Mouse (Mus musculus) gastrocnemius, postnatal 25 days (tissue): Measurements from ENCODE around the gene Spaca4. TPM values are rescaled to one million over a fixed set of nuclear protein-coding genes. Genes with fewer than 3 reads are reported as not detected.

Experiments
- DNase-seq: peaks from one replicate; pipeline ENCODE4 v3.0.0; 2022
- total RNA-seq, 2 experiments: library from RNA; stranded (reverse); gene quantifications; 1 replicate in 1 of 2; 2 replicates in 1 of 2; pipeline ENCODE4 v1.2.3; 2021

Gene Spaca4
- total RNA-seq, 2 experiments from 2014 or later: not detected

DNA sequence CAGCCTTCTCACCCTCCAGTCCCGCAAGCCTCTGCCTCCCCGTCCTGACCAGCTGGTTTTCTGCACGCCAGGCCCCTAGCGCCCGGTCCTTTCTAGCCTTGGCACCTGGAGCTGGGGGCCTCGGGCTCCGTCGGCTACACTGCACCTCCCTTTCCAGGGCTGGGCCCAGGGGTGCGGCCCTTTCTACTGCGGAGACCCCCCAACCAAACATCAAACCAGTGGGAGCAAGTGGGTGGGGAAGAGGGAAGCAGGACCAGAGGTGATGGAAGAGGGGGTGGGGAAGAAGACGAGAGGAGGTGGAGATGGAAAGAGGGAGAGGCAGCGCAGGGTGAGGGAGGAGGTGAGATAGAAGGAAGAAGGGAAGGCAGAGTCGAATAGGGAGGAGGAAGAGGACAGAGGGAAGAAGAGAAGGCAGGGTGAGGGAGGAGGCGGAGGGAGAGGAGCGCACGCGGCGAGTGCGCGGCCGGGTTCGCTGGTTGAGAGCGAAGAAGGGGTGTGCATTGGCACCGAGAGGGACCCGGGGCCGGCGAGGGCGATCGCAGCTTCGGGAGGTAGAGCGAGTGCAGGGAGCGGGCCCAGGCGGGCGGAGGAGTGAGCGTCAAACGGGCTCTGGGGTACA lies 26.0 kb downstream of the Spaca4 start, which contains the start of gene Car11:
Gene Car11, plus strand, starts transcription at position 321 of the 619 bp plus-strand sequence.
- DNase-seq: peak; percentile 17

DNA sequence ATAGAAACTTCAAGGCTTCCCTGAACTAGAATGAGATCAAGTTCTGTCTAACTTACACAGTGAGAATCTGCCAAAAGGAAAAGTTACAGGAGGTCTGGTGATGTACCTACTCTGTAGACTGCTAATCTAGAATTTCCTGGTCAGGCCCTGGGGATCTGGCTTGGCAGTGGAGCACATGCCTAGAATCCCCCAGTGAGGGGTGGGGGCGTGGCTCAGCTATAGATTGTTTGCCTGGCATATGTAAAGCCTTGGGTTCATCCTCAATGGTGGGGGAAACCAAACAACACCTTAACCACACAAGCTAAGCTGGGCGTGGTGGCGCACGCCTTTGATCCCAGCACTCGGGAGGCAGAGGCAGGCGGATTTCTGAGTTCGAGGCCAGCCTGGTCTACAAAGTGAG lies 27.7 kb downstream of the Spaca4 start:
- DNase-seq: no peak

DNA sequence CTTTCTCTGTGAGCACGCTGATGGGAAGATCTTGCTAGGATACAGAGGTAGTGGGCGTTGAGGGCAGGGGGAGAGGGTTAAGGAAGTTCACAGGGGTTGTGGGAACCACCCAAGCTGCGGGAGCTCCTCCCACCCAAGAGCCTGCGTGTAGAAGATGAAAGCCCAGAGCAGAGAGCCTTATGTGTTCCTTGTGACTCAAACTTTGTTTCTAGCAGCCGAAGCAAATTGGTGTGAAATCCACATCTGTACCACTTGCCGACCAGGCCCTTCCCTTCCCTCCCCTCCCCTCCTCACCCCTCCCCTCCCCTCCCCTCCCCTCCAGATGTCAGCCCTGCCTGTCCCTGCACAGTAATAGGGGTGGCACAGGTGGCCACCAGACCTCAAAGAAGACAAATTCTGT lies 30.5 kb downstream of the Spaca4 start:
- no peak for DNase-seq

DNA sequence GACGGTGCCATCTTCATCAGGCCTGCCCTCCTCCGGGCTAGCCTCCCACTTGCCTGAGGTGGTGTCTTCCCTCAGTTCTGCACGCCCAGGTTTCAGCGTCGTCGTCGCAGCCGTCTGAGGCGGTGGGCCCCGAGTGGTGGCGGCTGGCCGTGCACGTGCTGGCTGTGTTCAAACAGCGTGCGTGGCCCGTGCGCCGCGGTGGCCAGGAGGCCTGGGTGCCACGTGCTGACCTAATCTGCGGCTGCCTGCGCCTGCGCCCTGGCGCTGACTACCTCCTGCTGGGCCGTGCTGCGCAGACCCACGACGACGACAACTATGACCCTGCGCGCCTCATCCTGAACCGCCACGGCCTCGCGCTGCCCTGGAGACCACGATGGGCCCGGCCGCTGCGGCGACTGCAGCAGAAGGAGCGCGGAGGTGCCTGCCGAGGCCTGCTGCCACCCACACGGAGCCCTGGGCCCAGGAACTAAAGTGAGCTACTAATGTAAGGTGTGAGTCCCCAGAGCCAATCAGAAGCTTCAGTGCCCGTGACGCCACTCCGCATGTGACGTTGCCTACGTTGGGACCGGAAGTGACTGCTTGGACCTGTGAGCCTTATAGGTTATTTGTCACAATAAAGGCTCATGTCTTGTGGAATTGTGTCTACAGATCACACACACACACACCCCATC lies 31.6 kb downstream of the Spaca4 start, which contains the start of gene Sec1:
Gene Sec1, minus strand, starts transcription at position 482 of the 671 bp plus-strand sequence.
- no peak for DNase-seq

DNA sequence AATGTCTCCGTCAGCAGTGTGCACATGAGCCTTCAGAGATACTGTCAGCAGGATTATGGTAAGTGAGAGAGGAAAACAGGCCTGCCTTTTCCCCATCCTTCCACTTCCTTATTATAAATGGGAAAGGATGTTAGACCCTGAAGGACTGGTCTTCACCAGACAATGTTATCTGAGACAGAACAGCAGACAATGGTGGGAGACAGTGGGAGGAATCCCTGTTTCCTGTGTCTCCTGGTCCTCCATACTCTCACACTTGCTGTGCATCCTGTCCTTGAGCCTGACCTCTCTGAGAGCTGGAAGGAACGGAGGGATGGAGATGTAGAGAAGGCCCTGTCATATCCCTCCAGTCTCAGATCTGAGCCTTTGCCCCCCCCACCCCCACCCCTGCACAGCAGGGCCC lies 33.2 kb downstream of the Spaca4 start:
- DNase-seq: no peak

DNA sequence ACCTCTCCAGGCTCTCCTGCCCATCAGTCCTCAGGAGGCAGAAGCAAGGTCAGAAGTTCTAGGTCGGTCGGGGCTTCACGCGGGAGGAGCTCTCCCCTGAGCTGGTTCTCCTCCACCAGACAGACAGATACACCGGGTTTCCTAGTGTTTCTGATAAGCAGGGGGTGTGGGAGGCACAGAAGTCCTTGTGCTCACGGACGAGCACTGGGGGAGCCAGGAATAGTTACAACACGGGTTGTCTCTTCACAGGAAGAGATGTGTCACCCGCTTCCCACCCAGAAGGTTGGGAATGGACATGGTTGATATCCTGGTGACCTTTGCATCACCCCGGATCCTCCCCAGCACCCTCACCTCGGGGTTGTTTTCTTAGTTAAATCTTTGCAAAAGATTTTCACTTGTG lies 35.8 kb downstream of the Spaca4 start:
- no peak for DNase-seq

DNA sequence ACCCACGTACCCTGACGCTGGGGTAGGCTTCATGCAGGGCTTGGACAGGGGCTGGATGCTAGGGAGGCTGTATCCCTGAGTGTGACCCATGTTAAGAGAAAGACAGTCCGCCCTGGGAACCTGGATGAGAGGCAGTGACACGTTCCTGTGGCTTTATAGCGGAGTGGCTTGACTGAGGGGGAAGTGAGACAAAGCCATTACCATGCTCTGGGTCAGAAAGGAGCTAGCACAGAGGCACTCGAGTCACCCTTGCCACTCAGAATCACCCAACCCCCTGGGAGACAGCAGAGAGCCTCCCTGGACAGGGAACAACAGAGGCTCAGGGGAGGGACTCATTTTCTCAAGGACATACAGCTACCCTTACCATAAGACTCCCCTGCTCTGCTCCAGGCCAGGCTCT lies 36.5 kb downstream of the Spaca4 start:
- no peak for DNase-seq

DNA sequence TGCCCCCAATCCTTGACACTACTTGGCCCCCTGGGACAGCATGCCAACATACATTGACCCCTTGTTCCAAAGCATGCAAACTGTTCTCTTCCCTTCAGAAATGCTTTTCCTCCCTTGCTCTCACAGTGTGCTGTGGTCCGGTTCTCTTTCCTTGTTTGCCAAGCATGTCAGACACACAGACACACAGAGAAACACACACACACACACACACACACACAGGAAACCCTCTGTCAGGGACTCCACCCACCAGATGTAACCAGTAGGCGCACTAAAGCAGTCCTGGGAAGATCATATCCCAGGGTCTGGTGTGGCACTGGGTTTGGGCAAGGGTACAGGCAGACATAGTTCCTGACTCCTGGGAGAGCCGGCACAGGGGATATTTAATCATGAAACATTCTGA lies 38.8 kb downstream of the Spaca4 start:
- DNase-seq: no peak

DNA sequence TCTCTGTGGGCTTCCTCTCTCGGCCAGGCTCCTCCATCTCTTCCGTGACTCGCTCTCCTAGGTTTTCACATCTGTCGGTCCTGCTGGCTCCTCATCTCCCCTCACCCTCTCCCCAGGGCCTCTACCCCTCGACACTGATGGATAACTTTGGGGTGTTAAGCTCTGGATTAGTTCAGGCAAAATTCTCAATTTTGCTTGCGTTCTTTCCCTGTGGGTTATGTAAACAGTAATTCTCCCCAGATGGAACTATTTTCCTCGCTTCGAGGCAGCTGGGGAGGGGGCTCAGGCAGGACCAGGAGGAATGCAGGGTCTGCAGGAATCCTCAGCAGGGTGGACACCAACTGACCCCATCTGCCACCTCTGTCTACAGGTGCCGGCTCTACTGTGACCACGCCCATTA lies 39.8 kb downstream of the Spaca4 start:
- DNase-seq: no peak

DNA sequence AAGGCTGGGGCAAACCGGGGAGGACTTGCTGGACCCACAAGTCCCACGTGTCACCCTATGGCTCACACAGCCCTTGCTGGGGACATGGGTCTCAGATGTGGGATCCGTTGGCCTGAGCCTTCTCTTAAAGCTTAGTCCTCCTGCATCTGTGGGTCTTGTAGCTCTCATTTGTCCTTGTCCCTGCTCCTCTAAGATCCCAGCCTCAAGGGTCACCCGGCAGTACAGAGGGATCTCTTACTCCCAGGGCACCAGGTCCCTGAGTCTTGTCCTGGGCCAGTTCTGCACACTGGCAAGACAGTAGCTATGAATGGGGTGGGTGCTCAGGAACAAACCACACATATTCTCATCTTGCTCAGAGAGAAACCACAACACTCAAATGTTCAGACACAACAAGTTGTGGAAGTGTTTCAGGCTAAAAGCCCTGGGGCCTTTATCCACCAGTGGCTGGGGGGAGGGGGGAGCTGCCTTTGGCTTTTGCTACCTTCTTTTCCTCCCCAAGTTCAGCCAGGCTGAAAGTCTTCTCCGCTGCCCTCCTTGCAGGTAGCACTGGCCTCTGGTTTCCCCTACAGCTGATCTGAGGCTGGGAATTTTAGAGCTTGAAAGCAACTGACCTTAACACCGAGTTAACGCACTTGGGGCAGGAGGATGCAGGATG lies 42.1 kb downstream of the Spaca4 start, which contains the start of gene Ntn5:
Gene Ntn5, plus strand, starts transcription at position 627 of the 655 bp plus-strand sequence.
- no peak for DNase-seq

DNA sequence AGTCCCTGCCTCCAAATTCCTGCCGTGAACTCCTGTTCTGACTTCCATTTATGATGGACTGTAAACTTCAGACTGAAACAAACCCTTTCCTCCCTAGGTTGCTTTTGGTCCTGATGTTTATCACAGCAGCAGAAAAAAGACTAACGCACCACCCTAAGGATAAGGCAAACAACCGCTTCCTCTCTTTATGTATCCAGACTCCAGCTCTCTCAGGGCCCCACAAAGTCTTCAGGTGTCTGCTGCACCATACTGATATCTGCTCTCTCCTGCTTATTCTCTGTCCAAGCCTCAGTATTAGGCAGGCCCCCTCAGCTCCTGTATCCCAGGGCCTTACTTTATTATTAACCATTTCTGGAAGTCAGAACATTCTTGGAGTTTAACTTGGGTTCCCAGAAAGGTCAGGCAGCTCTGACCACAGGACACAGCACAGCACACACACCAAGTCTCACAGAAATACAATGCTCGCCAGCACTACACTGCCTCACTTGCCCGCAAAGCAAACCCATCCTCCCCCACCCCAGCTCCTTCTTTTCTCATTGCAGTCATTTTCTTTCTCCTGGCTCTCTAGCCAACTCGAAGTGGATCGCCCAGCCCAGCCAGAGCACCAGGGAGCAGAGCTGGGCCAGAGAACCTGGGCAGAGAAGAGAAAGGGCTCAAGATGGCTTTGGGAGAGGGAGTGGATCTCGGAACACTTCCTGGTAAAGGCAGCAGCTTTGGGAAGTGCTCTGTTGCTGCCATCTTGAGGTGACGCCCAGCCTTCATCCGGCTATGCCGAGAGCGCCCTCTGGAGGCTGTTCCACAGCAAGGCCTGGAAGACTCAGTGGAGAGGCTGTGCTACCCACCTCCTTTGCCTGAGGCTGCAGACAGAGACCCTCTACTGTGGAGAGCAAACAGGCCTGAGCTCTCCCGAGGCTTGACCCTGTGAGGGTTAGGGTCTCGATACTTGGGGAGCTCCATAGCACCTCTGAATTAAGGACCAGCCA lies 43.2 kb downstream of the Spaca4 start:
- peak; percentile 83 for DNase-seq

DNA sequence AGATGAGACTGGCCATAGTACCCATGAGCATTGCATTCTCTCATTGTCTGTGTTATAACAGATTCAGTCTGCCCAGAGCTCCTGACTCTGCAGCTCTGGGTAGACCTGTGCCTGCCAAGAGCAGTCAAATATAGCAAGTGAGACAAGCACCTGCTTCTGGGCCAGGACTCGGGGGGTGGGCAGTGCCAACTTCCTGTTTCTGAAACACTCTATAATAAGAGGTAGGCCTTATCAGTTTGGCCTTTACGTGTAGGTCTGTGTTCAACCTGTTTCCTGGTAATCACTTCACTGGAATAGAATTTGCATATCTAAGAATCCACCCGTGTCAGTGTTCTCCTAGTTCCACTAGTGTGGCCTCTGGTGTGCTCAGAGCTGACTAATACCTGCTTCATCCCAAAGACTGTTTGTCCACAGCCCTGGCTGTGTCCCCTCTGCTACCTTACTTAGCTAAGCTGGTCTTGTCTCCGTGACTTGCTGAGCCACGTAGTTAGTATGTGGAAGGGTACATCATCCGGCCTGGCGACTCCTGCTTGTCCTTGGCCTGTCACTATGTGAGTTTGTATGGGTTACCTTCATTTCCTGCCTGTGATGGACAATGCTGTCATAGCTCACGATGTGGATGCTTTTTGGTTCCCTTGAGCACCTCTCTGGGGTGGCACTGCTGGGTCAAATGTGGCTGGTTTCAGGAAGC lies 44.4 kb downstream of the Spaca4 start:
- peak; percentile 59 for DNase-seq

DNA sequence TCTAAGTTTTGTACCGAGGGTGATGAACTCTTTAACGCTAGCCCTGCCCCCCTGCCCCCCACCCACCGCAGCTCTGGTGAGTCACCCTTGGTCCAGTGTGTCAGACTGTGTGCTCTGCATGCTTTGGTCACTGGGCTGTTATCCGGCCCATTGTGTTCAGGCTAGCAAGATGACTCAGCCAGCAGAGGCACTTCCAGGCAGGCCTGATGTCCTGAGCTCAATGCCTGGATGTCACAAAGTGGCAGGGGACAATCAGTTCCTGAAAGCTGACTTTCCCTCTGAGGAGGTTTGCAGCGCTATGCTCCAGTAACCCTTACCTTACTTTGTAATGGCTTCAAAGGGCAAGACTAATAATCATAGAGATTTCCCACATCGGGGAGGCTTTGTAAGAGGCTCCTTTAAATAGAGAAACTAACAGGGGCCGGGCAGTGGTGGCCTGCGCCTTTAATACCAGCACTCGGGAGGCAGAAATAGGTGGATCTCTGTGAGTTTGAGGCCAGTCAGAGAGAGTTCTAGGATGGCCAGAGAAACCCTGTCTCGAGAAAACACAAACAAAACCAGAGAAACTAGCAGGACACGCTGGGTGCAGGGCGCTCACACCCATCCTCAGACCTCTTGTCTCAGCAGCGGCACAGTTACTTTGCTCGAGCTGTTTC lies 45.5 kb downstream of the Spaca4 start:
- no peak for DNase-seq

DNA sequence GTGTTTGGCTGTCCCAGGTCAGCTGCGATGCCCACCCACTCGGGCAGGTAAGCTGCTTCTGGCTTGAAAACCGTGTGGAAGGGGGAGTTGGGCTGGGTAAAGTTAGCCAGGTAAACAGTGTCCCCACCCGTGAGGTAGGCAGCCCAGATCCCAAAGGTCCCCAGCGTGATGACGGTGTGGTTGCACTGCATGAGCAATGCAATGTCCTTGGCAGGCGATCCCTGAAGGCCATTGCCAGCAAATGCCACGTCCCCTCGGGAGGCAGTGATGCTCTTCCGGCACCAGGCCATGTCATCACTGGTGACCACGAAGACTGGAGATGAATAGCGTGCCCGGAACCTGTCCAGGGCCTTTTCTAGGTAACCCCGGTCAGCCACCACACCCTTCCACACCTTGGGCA lies 47.1 kb downstream of the Spaca4 start:
- no peak for DNase-seq

DNA sequence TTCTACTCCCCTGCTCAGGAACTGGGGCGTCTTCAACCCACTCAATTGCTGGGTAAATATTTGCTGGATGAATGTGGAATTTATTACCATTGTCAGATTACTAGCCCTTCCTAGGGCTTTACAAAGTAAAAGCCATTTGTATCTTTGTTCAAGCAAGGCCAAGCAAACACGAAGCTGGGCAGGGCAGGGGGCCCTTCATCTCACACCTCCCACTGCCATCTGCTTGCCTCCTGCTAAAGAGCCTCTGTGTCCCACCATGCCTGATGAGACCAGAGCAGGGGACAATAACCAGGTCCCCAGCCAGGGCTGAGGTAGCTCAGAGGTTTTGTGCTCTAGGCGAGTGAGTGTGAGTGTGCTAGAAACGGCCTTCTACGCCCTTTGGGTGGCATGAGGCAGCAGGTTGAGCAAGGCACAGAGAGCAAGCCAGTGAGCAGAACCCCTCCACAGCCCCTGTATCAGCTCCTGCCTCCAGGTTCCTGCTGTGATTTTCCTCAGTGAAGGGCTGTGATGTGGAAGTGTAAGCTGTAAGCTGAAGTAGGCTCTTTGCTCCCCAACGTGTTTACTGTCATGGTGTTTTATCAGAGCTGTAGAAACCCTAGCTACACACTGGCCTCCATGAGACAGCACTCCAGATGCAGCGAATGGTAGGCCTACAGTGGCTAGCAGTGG lies 47.9 kb downstream of the Spaca4 start:
- DNase-seq: no peak

Other genes with a start within 250 kb of the Spaca4 start
- not detected for gene Tulp2, start 243.9 kb downstream of the Spaca4 start, total RNA-seq
- 1 to 10 TPM; 4.3 to 10.0 TPM for gene Gm45808, start 239.0 kb downstream of the Spaca4 start, total RNA-seq
- gene Dhdh, start 237.0 kb downstream of the Spaca4 start, total RNA-seq: 10 to 100 TPM; 12.3 to 12.6 TPM
- 10 to 100 TPM; 60.8 to 73.2 TPM for gene Nucb1, start 215.4 kb downstream of the Spaca4 start, total RNA-seq
- gene Ppp1r15a, start 199.5 kb downstream of the Spaca4 start, total RNA-seq: 10 to 100 TPM; 13.8 to 19.2 TPM
- gene Plekha4, start 199.5 kb downstream of the Spaca4 start, total RNA-seq: 1 to 10 TPM; 7.5 to 8.5 TPM
- gene Hsd17b14, start 170.9 kb downstream of the Spaca4 start, total RNA-seq: 1 to 10 TPM in 1 of 2 experiments, under 1 TPM in 1; 0.99 to 1.2 TPM
- 10 to 100 TPM; 56.3 to 63.9 TPM for gene Bcat2, start 155.7 kb downstream of the Spaca4 start, total RNA-seq
- gene Fgf21, start 110.3 kb downstream of the Spaca4 start, total RNA-seq: not detected
- gene Fut1, start 108.5 kb downstream of the Spaca4 start, total RNA-seq: not detected
- gene Izumo1, start 104.0 kb downstream of the Spaca4 start, total RNA-seq: not detected
- gene Rasip1, start 98.3 kb downstream of the Spaca4 start, total RNA-seq: 1 to 10 TPM; 6.1 to 8.5 TPM
- 10 to 100 TPM; 39.0 to 46.1 TPM for gene Mamstr, start 85.8 kb downstream of the Spaca4 start, total RNA-seq
- under 1 TPM; 0.19 to 0.61 TPM for gene Fut2, start 59.4 kb downstream of the Spaca4 start, total RNA-seq
- under 1 TPM; 0.38 to 0.75 TPM for gene Ntn5, start 41.8 kb downstream of the Spaca4 start, total RNA-seq
- under 1 TPM in 1 of 2 experiments, not detected in 1; 0.16 TPM for gene Sec1, start 31.4 kb downstream of the Spaca4 start, total RNA-seq
- gene Car11, start 26.0 kb downstream of the Spaca4 start, total RNA-seq: 10 to 100 TPM in 1 of 2 experiments, 1 to 10 TPM in 1; 4.9 to 11.2 TPM
- 100 to 1,000 TPM in 1 of 2 experiments, 10 to 100 TPM in 1; 14.3 to 121 TPM for gene Dbp, start 20.7 kb downstream of the Spaca4 start, total RNA-seq
- gene Rpl18, start 10.4 kb downstream of the Spaca4 start, total RNA-seq: 100 to 1,000 TPM; 433 to 449 TPM
- gene Sphk2, start 7.8 kb downstream of the Spaca4 start, total RNA-seq: 10 to 100 TPM in 1 of 2 experiments, 1 to 10 TPM in 1; 8.5 to 12.7 TPM
- under 1 TPM; 0.13 to 0.29 TPM for gene Fam83e, start 4.6 kb downstream of the Spaca4 start, total RNA-seq
- gene Lmtk3, start 57.9 kb upstream of the Spaca4 start, total RNA-seq: under 1 TPM in 1 of 2 experiments, not detected in 1; 0.19 TPM
- not detected for gene Sult2b1, start 58.9 kb upstream of the Spaca4 start, total RNA-seq
- 10 to 100 TPM; 28.2 to 33.8 TPM for gene Cyth2, start 88.8 kb upstream of the Spaca4 start, total RNA-seq
- gene Kcnj14, start 99.0 kb upstream of the Spaca4 start, total RNA-seq: under 1 TPM; 0.19 to 0.20 TPM
- gene Grwd1, start 105.1 kb upstream of the Spaca4 start, total RNA-seq: 10 to 100 TPM; 13.5 to 14.5 TPM
- 10 to 100 TPM; 53.4 to 64.2 TPM for gene Kdelr1, start 147.0 kb upstream of the Spaca4 start, total RNA-seq
- gene Grin2d, start 152.6 kb upstream of the Spaca4 start, total RNA-seq: under 1 TPM; 0.32 to 0.46 TPM
- gene Syngr4, start 170.9 kb upstream of the Spaca4 start, total RNA-seq: not detected
- gene Tmem143, start 171.1 kb upstream of the Spaca4 start, total RNA-seq: 10 to 100 TPM; 53.2 to 62.5 TPM
- 10 to 100 TPM; 13.2 to 17.0 TPM for gene Emp3, start 195.6 kb upstream of the Spaca4 start, total RNA-seq
- under 1 TPM; 0.46 to 0.67 TPM for gene Ccdc114, start 198.3 kb upstream of the Spaca4 start, total RNA-seq